In genomic region chrX:48623049-48623378, GRCm38 (mm10) we compare ENCODE assay signal across 9 mouse cellular contexts. TPM values are rescaled to one million over a fixed set of nuclear protein-coding genes. Genes with fewer than 3 reads are reported as not detected.
DNase-seq lines count a peak whose midpoint lies in the region; ATAC-seq and TF ChIP-seq lines count a peak whose summit lies in the region.
"Had no signal": no experiment of that assay in that cellular context is flagged by ENCODE, and none has a peak within 500 bp of the region (broad histone marks: within the 10 kb centered on the region; RNA-seq: fewer than 3 reads in every experiment).

No protein-coding gene starts in this region.

- WGBS in embryonic facial prominence, embryonic 12.5 days = 25% methylated on average over 4 of the region's 4 CpGs
- 27% methylated on average over 4 of the region's 4 CpGs for WGBS in intestine, embryonic 16.5 days
- WGBS in neural tube, embryonic 13.5 days = 18% methylated on average over 4 of the region's 4 CpGs

- no peak for DNase-seq in left cerebral cortex, adult 2 months (ENCODE audit: extremely low spot score in 1 of 2, low spot score in 2 of 2)
- no peak for DNase-seq in left cerebral cortex, postnatal 36 days (ENCODE audit: low spot score in 2 of 2)
- DNase-seq in gastrocnemius, postnatal 4 days (ENCODE audit: low spot score in 2 of 2) = no peak
- DNase-seq in ovary, postnatal 36 days (ENCODE audit: low spot score) = no peak
- no peak for DNase-seq in ovary, postnatal 14 days (ENCODE audit: low spot score)

- H3K9me3 ChIP-seq in embryonic facial prominence, embryonic 12.5 days = no peaks in the 10 kb centered on the region
- H3K9me3 ChIP-seq in intestine, embryonic 16.5 days (ENCODE audit: control insufficient read depth, low read length) = no peaks in the 10 kb centered on the region
- no peaks in the 10 kb centered on the region for H3K9me3 ChIP-seq in neural tube, embryonic 13.5 days

- intact Hi-C loops in left cerebral cortex, adult 2 months (cut with DNase I) = loop anchor here (1.0 kb wide), 1 partner anchor 29 kb away; the partner anchor contains the start of gene Zfp280c
- intact Hi-C loops in left cerebral cortex, postnatal 36 days (cut with DNase I) = loop anchor here (1.0 kb wide), 1 partner anchor 29 kb away; the partner anchor contains the start of gene Zfp280c

- H3K27me3 ChIP-seq in embryonic facial prominence, embryonic 12.5 days = no peaks in the 10 kb centered on the region
- H3K27me3 ChIP-seq in intestine, embryonic 16.5 days (replicated peaks; ENCODE audit: control insufficient read depth, insufficient read depth, low read length) = no peaks in the 10 kb centered on the region
- no peaks in the 10 kb centered on the region for H3K27me3 ChIP-seq in neural tube, embryonic 13.5 days

- H3K27ac ChIP-seq in left cerebral cortex, adult 2 months = peak overlapping the region; percentile 86
- H3K27ac ChIP-seq in embryonic facial prominence, embryonic 12.5 days = peak overlapping the region; percentile 83
- peak overlapping the region; percentile 76 for H3K27ac ChIP-seq in intestine, embryonic 16.5 days (ENCODE audit: low read length)
- H3K27ac ChIP-seq in neural tube, embryonic 13.5 days (replicated peaks) = peak overlapping the region; percentile 84

- H3K9ac ChIP-seq in embryonic facial prominence, embryonic 12.5 days = peak overlapping the region; percentile 53; the same call in 1 of the 2 replicates
- H3K9ac ChIP-seq in intestine, embryonic 16.5 days (ENCODE audit: low read depth, low read length) = peak overlapping the region; percentile 70; the same call in 1 of the 2 replicates
- peak overlapping the region; percentile 73 for H3K9ac ChIP-seq in neural tube, embryonic 13.5 days

- H3K4me1 ChIP-seq in embryonic facial prominence, embryonic 12.5 days = no peaks in the 10 kb centered on the region
- no peaks in the 10 kb centered on the region for H3K4me1 ChIP-seq in intestine, embryonic 16.5 days (ENCODE audit: control insufficient read depth, insufficient read depth, low read length)
- H3K4me1 ChIP-seq in neural tube, embryonic 13.5 days (replicated peaks) = peaks cover 8% of the 10 kb centered on the region; the same call in 1 of the 2 replicates

- H3K4me3 ChIP-seq in left cerebral cortex, adult 2 months = peak overlapping the region; percentile 58
- peak overlapping the region; percentile 54 for H3K4me3 ChIP-seq in embryonic facial prominence, embryonic 12.5 days
- H3K4me3 ChIP-seq in intestine, embryonic 16.5 days (ENCODE audit: low read length) = peak overlapping the region; percentile 66
- H3K4me3 ChIP-seq in neural tube, embryonic 13.5 days = peak overlapping the region; percentile 53

- no peak for ATAC-seq in embryonic facial prominence, embryonic 12.5 days (ENCODE audit: insufficient number of reproducible peaks, insufficient read depth, low FRiP score, low TSS enrichment)
- ATAC-seq in intestine, embryonic 16.5 days = no peak
- no peak for ATAC-seq in neural tube, embryonic 13.5 days (ENCODE audit: low read depth)

- TF ChIP-seq CTCF in left cerebral cortex, adult 2 months (IDR thresholded peaks at IDR 0.05) = no peak

- H3K4me2 ChIP-seq in embryonic facial prominence, embryonic 12.5 days (replicated peaks) = peak overlapping the region; percentile 51
- peak overlapping the region; percentile 49 for H3K4me2 ChIP-seq in intestine, embryonic 16.5 days (ENCODE audit: low read depth, low read length)
- H3K4me2 ChIP-seq in neural tube, embryonic 13.5 days = peak overlapping the region; percentile 58

- no peaks in the 10 kb centered on the region for H3K36me3 ChIP-seq in embryonic facial prominence, embryonic 12.5 days
- H3K36me3 ChIP-seq in intestine, embryonic 16.5 days (ENCODE audit: control insufficient read depth, insufficient read depth, low read length) = no peaks in the 10 kb centered on the region
- no peaks in the 10 kb centered on the region for H3K36me3 ChIP-seq in neural tube, embryonic 13.5 days

RNA-seq across cellular contexts. Expression of gene Slc25a14, which starts 0.2 kb away (rescaled TPM):
- 10 to 100 TPM; 58.3 to 68.5 TPM for total RNA-seq in left cerebral cortex, adult 2 months (2021)
- 10 to 100 TPM; 60.8 to 64.0 TPM for total RNA-seq in left cerebral cortex, postnatal 36 days (2021)
- 18.4 and 21.6 TPM in 2 replicates for polyA plus RNA-seq in embryonic facial prominence, embryonic 12.5 days (2016; fragmentation: Nextera tagmentation; extraction: Ambion mirVana)
- 11.5 and 11.8 TPM in 2 replicates for polyA plus RNA-seq in intestine, embryonic 16.5 days (2015; fragmentation: Nextera tagmentation; extraction: Ambion mirVana)
- polyA plus RNA-seq in neural tube, embryonic 13.5 days (2015; fragmentation: Nextera tagmentation; extraction: Ambion mirVana) = 33.4 and 36.0 TPM in 2 replicates
- 1 to 10 TPM; 2.3 to 3.1 TPM for total RNA-seq in gastrocnemius, postnatal 4 days (2021)

RNA-seq across cellular contexts. Expression of gene Zfp280c, which starts 28.7 kb away (rescaled TPM):
- 10 to 100 TPM; 21.0 to 21.3 TPM for total RNA-seq in left cerebral cortex, adult 2 months (2021)
- 10 to 100 TPM; 19.8 to 23.4 TPM for total RNA-seq in left cerebral cortex, postnatal 36 days (2021)
- 15.9 and 19.1 TPM in 2 replicates for polyA plus RNA-seq in embryonic facial prominence, embryonic 12.5 days (2016; fragmentation: Nextera tagmentation; extraction: Ambion mirVana)
- 5.5 and 6.0 TPM in 2 replicates for polyA plus RNA-seq in intestine, embryonic 16.5 days (2015; fragmentation: Nextera tagmentation; extraction: Ambion mirVana)
- 8.8 and 10.6 TPM in 2 replicates for polyA plus RNA-seq in neural tube, embryonic 13.5 days (2015; fragmentation: Nextera tagmentation; extraction: Ambion mirVana)
- 10 to 100 TPM; 14.4 to 15.3 TPM for total RNA-seq in gastrocnemius, postnatal 4 days (2021)

RNA-seq across cellular contexts. Expression of gene Gpr119, which starts 51.3 kb away (rescaled TPM):
- not detected for total RNA-seq in left cerebral cortex, adult 2 months (2021)
- not detected for total RNA-seq in left cerebral cortex, postnatal 36 days (2021)
- polyA plus RNA-seq in embryonic facial prominence, embryonic 12.5 days (2016; fragmentation: Nextera tagmentation; extraction: Ambion mirVana) = not detected in 2 replicates
- 0.27 and 0.45 TPM in 2 replicates for polyA plus RNA-seq in intestine, embryonic 16.5 days (2015; fragmentation: Nextera tagmentation; extraction: Ambion mirVana)
- polyA plus RNA-seq in neural tube, embryonic 13.5 days (2015; fragmentation: Nextera tagmentation; extraction: Ambion mirVana) = 0.12 and 0.29 TPM in 2 replicates
- total RNA-seq in gastrocnemius, postnatal 4 days (2021) = not detected
- polyA plus RNA-seq: inflammation-experienced regulatory T-cells, adult 6 months had no signal

Comparison
In these comparisons a context has a peak if more than half of its experiments do, and no peak if none do; other contexts are left out.
1. RNA of gene Slc25a14, which starts 0.2 kb away (total RNA-seq): 58.3 to 68.5 TPM in left cerebral cortex, adult 2 months and 60.8 to 64.0 TPM in left cerebral cortex, postnatal 36 days; 2.3 to 3.1 TPM in gastrocnemius, postnatal 4 days; every median in the first group is over 10 times any median in the second.
2. Peak in every context shown above with its lines, with median percentiles within 50 percentile points of each other: H3K27ac ChIP-seq, H3K4me3 ChIP-seq, H3K4me2 ChIP-seq and H3K9ac ChIP-seq.